Mouse (Mus musculus) common myeloid progenitor, adult 5-6 weeks (primary cell): Measurements from ENCODE around the gene Optc. TPM values are rescaled to one million over a fixed set of nuclear protein-coding genes. Genes with fewer than 3 reads are reported as not detected.

ENCODE experiments used
- ATAC-seq: replicated peaks from 2 replicates; pipeline ENCODE4 v1.8.0; 2016; ENCODE audit warnings: low read depth, mild to moderate bottlenecking, moderate TSS enrichment, inconsistent platforms; ENCODE audit not compliant: poor library complexity, severe bottlenecking
- total RNA-seq: library from RNA; stranded (forward); fragments of 200-1000, 187-1606 nt; gene quantifications from 2 replicates; pipeline ENCODE4 v1.2.3, GENCODE M21; 2017

Optc gene
- total RNA-seq, 1 experiment from 2014 or later, result not detected

- peak; percentile 56 for ATAC-seq
Observed at GRCm38 (mm10) chr1:133885811-133886210, 22.0 kb downstream of the Optc start.

GRCm38 (mm10) chr1:133884746-133885145, 23.1 kb downstream of the Optc start:
- no peak for ATAC-seq

GRCm38 (mm10) chr1:133884090-133884489, 23.7 kb downstream of the Optc start:
- no peak for ATAC-seq

- no peak for ATAC-seq
Observed at GRCm38 (mm10) chr1:133882283-133883217, 25.2 kb downstream of the Optc start.

- ATAC-seq, result no peak
Observed at GRCm38 (mm10) chr1:133881813-133882212, 26.0 kb downstream of the Optc start.

GRCm38 (mm10) chr1:133878825-133879423, 28.9 kb downstream of the Optc start:
- 0 out of 2 replicates have a peak, but pooled peaks have one; percentile 45 for ATAC-seq

GRCm38 (mm10) chr1:133876936-133877335, 30.9 kb downstream of the Optc start:
- ATAC-seq, result no peak

GRCm38 (mm10) chr1:133873086-133873813, 34.5 kb downstream of the Optc start:
- no peak for ATAC-seq

- no peak for ATAC-seq
Observed at GRCm38 (mm10) chr1:133871241-133871640, 36.6 kb downstream of the Optc start.

- ATAC-seq, result no peak
Observed at GRCm38 (mm10) chr1:133869221-133869620, 38.6 kb downstream of the Optc start.

- peak; percentile 92 for ATAC-seq
Observed at GRCm38 (mm10) chr1:133863257-133863997, 44.4 kb downstream of the Optc start.

- ATAC-seq, result no peak
Observed at GRCm38 (mm10) chr1:133861028-133861427, 46.8 kb downstream of the Optc start.

- ATAC-seq, result no peak
Observed at GRCm38 (mm10) chr1:133859821-133860711, 47.7 kb downstream of the Optc start.

- ATAC-seq, result no peak
Observed at GRCm38 (mm10) chr1:133859257-133859656, 48.5 kb downstream of the Optc start.

- ATAC-seq, result no peak
Observed at GRCm38 (mm10) chr1:133857781-133858180, 50.0 kb downstream of the Optc start.

- ATAC-seq, result no peak
Observed at GRCm38 (mm10) chr1:133857171-133857570, 50.6 kb downstream of the Optc start.

GRCm38 (mm10) chr1:133856655-133857054, 51.1 kb downstream of the Optc start:
- no peak for ATAC-seq

- ATAC-seq, result peak; percentile 74
Observed at GRCm38 (mm10) chr1:133856133-133856541, 51.7 kb downstream of the Optc start.
